Mouse (Mus musculus) heart, adult 18-20 months (tissue): Measurements from ENCODE around the gene Mtmr12. TPM values are rescaled to one million over a fixed set of nuclear protein-coding genes. Genes with fewer than 3 reads are reported as not detected.
"Not testable (repeated sequence)": the region's sequence is repeated elsewhere in the genome, so short reads cannot be mapped to it uniquely, and the experiment has no call there.

Experiments
- DNase-seq, 2 experiments: peaks; one replicate each; pipeline ENCODE4 v3.0.0; 2021 to 2022; ENCODE audit warnings: mixed read lengths in 1 of 2
- total RNA-seq, 2 experiments: library from RNA; stranded (reverse); gene quantifications; 2 replicates each; pipeline ENCODE4 v1.2.3; 2021

Gene Mtmr12
- total RNA-seq, 2 experiments from 2014 or later = 9.9 to 10.7 TPM

DNA sequence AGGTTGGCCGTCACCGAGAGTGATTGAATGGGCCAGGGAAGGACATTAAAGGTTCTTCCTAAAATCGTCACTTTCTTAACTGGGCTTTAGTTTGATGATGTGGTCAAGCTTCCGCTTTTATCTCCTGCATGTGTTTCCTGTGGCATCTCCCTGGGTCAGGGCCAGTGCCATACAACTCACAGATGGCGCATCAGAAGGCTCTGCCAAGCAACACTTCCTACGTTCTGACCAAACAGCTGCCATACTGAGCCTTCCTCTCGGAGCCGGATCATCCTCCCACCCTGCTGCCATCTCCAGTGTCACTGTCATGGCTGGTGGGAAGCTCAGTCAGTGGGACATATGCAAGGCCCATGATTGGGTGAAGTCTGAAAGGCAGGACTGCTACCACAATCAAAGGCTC, 6.7 kb downstream of the Mtmr12 start:
- peak; percentile 22 to 76 for DNase-seq

DNA sequence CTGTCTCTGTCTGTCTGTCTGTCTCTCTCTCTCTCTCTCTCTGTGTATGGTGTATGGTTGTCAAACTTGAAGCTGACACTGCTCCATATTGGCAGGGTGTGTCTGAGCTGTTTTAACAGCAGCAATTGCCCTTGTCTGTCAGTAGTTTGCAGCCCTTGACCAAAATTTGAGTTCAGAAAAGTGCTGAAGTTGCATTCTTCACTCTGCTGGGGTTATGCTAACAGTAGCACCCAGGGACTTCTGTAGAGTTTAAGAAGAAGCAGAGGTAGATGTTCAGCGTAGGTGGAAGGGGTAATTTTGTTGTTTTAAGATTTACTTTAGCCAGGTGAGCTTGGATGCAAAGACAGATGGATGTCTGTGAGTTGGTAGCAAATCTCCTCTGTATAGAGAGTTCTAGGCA, 7.4 kb downstream of the Mtmr12 start:
- no peak for DNase-seq

GRCm38 (mm10) chr15:12214531-12215414, 9.9 kb downstream of the Mtmr12 start:
- peak in 1 of 2 experiments; percentile 13 for DNase-seq

DNA sequence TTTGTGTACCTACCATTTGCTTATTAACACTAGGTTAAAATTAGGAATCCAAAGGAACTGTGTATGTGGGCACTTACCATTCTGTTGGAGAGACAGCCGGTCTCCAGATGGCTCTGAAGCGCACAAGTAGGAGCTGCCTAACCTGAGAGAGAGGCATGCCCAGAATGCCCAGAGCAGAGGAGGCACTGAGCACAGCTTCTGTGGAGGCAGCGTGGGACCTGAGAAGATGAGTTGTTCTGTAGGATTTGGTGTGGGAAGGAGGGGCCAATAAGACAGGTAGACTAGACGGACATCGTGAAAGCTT, 10.5 kb downstream of the Mtmr12 start:
- no peak for DNase-seq

GRCm38 (mm10) chr15:12216119-12216518, 11.3 kb downstream of the Mtmr12 start:
- no peak for DNase-seq

GRCm38 (mm10) chr15:12216798-12217197, 12.0 kb downstream of the Mtmr12 start:
- DNase-seq = no peak

DNA sequence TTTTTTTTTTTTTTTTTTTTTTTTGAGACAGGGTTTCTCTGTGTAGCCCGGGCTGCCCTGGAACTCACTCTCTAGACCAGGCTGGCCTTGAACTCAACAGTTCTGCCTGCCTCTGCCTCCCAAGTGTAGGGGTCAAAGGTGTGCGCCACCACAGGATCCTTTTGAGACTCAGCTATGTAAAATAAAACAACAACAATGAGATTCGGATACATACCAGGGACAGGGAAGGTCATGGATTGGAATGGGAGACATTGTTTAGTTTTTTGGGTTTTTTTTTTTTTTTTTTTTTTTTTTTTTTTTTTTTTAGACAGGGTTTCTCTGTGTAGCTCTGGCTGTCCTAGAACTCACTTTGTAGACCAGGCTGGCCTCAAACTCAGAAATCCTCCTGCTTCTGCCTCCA, 12.5 kb downstream of the Mtmr12 start:
- DNase-seq = not testable (repeated sequence)

GRCm38 (mm10) chr15:12217849-12218248, 13.0 kb downstream of the Mtmr12 start:
- DNase-seq = no peak

GRCm38 (mm10) chr15:12218583-12219382, 14.0 kb downstream of the Mtmr12 start:
- DNase-seq = no peak

DNA sequence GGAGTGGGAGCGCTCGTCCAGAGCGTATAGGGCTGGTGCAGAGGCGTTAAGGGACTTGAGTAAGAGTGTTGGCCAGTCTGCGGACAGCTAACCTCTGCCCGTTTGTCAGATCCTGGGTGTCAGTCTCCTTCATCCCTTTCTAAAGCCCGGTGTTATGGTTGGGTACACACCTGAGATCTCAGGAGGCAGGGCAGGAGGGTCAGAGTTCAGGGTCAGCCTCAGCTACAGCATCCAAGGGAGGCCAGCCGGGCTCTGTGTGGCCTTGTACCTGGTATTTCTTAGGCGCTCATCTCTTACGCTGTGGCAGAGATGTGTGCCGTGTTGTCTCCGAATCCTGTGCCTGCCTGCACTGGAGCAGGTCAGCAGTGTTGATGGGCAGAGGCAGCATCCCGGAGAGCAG, 16.3 kb downstream of the Mtmr12 start:
- no peak for DNase-seq

DNA sequence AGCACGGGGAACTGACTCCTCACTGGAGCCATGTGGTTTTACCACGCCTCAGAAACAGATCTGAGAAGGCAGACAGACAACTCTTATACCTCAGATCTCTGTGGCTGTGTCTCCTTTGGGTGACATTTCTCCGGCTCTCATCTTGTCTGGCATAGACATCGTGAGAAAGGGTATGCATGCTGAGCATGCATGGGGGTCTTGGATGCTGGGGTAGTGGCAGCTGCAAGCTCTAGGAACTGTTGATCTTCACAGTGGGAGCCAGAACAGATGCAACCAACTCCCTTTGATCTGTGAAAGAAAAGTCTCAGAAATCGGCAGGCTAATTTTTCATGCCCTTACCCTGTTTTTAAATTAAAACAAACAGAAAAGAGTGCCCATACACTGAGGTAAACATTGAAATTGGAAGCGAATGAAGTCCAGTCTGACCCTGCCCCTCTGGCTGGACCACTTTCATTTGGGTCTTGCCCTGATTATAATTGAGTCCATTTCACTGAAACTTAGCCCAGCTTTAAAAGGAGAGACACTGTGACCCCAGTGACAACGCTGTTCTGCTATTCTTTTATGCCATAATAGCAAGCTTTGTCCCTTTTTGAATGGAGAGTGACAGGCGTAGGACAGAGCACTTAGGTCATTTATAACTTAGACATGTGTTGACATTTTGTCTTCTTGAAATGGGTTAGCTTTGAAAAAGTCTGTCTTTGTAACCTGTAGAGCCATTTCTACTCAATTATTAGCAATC, 17.9 kb downstream of the Mtmr12 start:
- no peak for DNase-seq

DNA sequence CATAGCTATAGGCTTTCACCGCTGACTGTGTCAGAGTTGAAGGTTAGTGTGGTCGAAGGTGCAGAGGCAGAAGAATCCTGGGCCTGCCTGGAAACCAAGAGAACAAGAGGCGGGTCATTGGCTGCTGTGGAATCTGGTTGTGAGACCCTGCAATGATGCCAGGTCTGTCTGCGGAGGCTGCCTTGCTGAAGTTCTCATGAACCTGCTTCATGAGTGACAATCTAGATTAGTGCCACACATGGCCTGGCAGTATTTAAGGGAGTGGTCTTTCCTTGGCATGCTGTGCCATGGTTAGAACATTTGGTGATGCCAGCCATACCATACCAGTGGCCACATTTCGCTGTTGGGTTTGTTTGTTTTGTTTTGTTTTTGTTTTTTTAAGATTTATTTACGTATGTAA, 18.6 kb downstream of the Mtmr12 start:
- no peak for DNase-seq

DNA sequence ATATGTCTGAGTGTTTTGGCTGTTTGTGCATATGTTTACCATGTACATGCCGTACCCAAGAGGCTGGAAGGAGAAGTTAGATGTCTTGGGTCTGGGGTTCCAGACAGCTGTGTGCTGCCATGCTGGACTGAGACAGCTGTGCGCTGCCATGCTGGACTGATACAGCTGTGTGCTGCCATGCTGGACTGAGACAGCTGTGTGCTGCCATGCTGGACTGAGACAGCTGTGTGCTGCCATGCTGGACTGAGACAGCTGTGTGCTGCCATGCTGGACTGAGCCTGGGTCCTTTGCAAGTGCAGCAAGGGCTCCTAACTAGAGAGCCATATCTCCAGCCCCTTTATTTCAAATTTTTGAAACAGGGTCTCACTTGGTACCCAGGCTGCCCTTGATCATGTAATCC, 19.4 kb downstream of the Mtmr12 start:
- no peak for DNase-seq

GRCm38 (mm10) chr15:12225062-12225461, 20.2 kb downstream of the Mtmr12 start:
- no peak for DNase-seq

DNA sequence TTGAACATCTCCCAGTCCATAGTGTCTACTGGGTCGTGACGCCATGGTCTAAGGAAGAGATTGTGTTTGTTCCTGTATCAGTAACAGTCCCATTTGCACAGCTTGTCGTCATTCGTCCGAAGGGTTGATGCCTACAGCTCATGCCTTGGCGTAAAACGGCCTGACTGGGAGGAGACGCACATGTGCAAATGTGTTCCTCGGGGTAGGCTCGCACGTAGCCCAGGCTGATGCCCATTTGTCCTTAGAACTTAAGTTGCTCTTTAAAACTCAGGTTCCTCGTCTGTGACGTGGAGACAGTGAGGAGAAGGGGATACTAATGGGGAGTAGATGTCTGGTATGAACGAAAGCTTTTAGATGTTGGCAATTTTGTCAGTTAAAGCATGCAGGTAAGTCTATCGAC, 22.1 kb downstream of the Mtmr12 start:
- no peak for DNase-seq

GRCm38 (mm10) chr15:12227355-12227754, 22.5 kb downstream of the Mtmr12 start:
- DNase-seq = no peak

- DNase-seq = no peak
These were observed 24.9 kb downstream of the Mtmr12 start for GRCm38 (mm10) chr15:12229603-12230242.

DNA sequence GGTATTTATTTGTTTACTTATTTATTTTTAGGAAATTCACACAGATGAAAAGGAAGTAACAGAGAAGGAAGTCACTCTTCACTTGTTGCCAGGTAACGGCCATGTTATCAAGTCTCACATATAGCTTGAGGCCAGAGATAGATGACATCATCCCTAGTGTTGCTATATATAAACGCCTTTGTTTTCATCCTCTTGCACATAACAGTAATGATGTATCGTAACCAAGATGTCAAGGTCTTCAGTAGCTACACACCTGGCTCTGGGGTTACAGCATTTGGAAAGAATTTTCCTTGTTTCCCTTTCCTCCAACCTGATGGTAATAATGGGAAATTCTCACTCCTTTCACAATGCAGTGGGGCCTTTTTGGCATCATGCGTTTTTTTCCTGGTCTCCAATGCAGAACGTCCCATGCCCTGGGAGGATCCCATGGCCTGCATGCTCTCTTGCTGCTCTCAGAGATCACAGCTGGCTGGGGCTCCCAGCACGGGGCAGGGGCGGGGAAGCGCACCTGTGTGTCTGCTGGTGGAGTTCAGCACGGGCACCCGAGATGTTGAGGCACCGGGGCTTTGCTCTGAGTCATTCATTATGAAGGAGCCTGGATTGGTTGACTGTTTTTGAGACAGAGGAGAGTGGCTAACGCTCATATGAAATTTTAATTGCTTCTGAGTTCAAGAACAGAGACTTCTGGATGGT, 25.6 kb downstream of the Mtmr12 start:
- no peak for DNase-seq

DNA sequence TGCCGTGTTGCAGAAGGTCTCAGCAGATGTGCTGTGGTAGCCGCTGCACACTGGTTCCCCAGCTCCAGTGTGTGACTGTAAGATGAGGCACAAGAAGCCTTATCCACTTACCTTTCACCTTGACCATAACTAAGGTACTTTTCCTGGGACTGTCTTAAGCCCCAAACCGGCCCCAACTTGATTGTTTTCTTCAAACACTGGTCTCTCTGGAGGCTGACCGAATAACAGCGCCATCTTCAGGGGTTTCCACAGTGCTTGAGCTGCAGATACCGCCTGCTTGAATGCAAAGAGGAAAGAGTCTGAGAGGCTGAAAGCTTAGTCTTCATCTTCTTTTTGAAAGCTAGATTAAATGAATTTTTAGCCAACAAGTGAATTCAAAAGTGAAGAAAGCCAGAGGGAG, 26.6 kb downstream of the Mtmr12 start:
- no peak for DNase-seq

DNA sequence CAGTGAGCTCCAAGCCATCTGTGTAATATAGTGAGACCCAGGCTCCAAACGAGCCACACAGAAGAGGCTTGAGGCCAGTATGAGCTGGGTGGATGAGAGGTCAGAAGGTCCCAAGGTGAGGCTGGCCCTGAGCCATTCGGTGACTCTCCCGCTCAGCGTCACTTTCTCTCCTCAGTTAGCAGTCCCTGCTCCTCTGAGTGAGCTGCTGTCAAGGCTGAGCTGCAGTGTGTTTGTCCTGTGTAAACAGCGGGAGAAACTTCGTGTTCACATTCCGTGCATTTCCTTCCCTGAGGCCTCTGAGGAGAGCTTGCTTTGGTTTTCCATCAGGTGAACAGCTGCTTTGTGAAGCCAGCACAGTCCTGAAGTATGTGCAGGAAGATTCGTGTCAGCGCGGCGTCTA, 27.6 kb downstream of the Mtmr12 start:
- DNase-seq = no peak

GRCm38 (mm10) chr15:12233021-12233420, 28.2 kb downstream of the Mtmr12 start:
- DNase-seq = no peak

DNA sequence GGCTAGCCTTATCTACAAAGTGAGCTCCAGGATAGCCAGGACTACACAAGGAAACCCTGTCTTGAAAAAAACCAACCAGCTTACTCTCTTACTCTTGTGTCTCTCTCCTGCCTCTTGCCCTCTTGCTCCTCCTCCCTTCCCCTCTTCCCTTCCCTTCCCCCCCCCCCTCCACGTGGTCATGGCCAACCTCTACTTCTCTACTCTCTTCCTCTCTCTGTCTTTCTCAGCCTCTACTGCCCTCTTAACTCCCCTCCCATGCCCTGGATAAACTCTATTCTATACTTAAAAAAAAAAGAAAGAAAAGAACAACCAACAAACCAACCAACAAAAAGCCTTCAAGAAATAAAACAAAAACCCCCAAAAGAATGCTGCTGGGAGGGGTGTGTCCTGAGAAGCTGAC, 30.7 kb downstream of the Mtmr12 start:
- no peak for DNase-seq
